Mouse (Mus musculus) limb, embryonic 14.5 days (tissue): ENCODE data around the gene Sox5. TPM values are rescaled to one million over a fixed set of nuclear protein-coding genes. Genes with fewer than 3 reads are reported as not detected.

ENCODE experiments used
- ATAC-seq: fragments of 200-750 bp; cut with Nextera tagmentation; 2 replicates; pipeline ENCODE4 v1.8.0; 2017; ENCODE audit warnings: low read depth, moderate number of reproducible peaks, moderate TSS enrichment; ENCODE audit not compliant: low FRiP score
- DNase-seq: peaks from one replicate; pipeline ENCODE4 v3.0.0-alpha.2; 2015; ENCODE audit warnings: low spot score
- H3K27ac ChIP-seq: fragments of 300-500 bp; sonication (generic); replicated peaks from 2 replicates; pipeline ENCODE4 v1.5.1; 2014; ENCODE audit warnings: low read depth, mild to moderate bottlenecking, low read length, moderate library complexity, mixed read lengths
- H3K27me3 ChIP-seq: fragments of 300-500 bp; sonication (generic); 2 replicates; pipeline ENCODE4 v1.6.1; 2014; ENCODE audit warnings: low read length, mixed read lengths; ENCODE audit not compliant: control insufficient read depth, insufficient read depth
- H3K36me3 ChIP-seq: fragments of 300-500 bp; sonication (generic); 2 replicates; pipeline ENCODE4 v1.6.1; 2014; ENCODE audit warnings: mild to moderate bottlenecking, low read length, moderate library complexity, mixed read lengths; ENCODE audit not compliant: control insufficient read depth, insufficient read depth
- H3K4me1 ChIP-seq: fragments of 300-500 bp; sonication (generic); 2 replicates; pipeline ENCODE4 v1.6.1; 2014; ENCODE audit warnings: antibody characterized with exemption, low read length, mixed read lengths; ENCODE audit not compliant: control insufficient read depth, insufficient read depth
- H3K4me2 ChIP-seq: fragments of 300-500 bp; sonication (generic); replicated peaks from 2 replicates; pipeline ENCODE4 v1.6.1; 2014; ENCODE audit warnings: low read depth, mild to moderate bottlenecking, low read length, moderate library complexity; ENCODE audit not compliant: severe bottlenecking
- H3K4me3 ChIP-seq: fragments of 300-500 bp; sonication (generic); replicated peaks from 2 replicates; pipeline ENCODE4 v1.5.1; 2014; ENCODE audit warnings: low read length
- H3K9ac ChIP-seq: fragments of 300-500 bp; sonication (generic); 2 replicates; pipeline ENCODE4 v1.6.1; 2014; ENCODE audit warnings: mild to moderate bottlenecking, low read depth, low read length, moderate library complexity; ENCODE audit not compliant: severe bottlenecking
- H3K9me3 ChIP-seq: fragments of 300-500 bp; sonication (generic); 2 replicates; pipeline ENCODE4 v1.6.1; 2016; ENCODE audit warnings: low read length; ENCODE audit not compliant: control insufficient read depth
- POLR2A ChIP-seq: fragments of 200-500 bp; IDR thresholded peaks from 2 replicates; pipeline ENCODE4 v1.8.0; 2012; ENCODE audit warnings: inconsistent platforms, mild to moderate bottlenecking, moderate library complexity, borderline replicate concordance; ENCODE audit not compliant: insufficient read depth, insufficient read length; ENCODE audit errors: extremely low read depth
- WGBS: fragments of 180-500 bp; shearing (Covaris S2); extraction: QIAGEN DNeasy Blood & Tissue Kit; methylation state at CpG from one replicate; pipeline ENCODE4 v1.1.7; 2014; 5-methylcytosine and 5-hydroxymethylcytosine counted together
- polyA plus RNA-seq, 2 experiments: library from polyadenylated mRNA; depleted of rRNA in 1 of 2; stranded (reverse) in 1 of 2; unstranded in 1 of 2; fragments of >200 nt; fragmentation: Nextera tagmentation in 1 of 2; extraction: Ambion mirVana in 1 of 2; gene quantifications; 2 replicates each; pipeline versions ENCODE4 v1.2.1 to v1.2.3; 2012 to 2014

Sox5 gene
- polyA plus RNA-seq, 2 experiments = 20.6 to 32.8 TPM

- WGBS = 81% methylated on average over 2 of the region's 2 CpGs
- no peak for TF ChIP-seq POLR2A
- Histone ChIP-seq H3K9ac (no peak overlapping the region), H3K36me3 (no peaks in the 10 kb centered on the region), H3K4me2 (no peak overlapping the region), H3K4me1 (no peaks in the 10 kb centered on the region), H3K27ac (no peak overlapping the region), H3K9me3 (no peaks in the 10 kb centered on the region), H3K4me3 (no peak overlapping the region), H3K27me3 (no peaks in the 10 kb centered on the region)
- DNase-seq (no peak), ATAC-seq (no peak)
Measured at GRCm38 (mm10) chr6:144271326-144271725, 510.5 kb downstream of the Sox5 start.

- no peak for TF ChIP-seq POLR2A
- no peaks in the 10 kb centered on the region for H3K4me1 ChIP-seq
- no peak overlapping the region for H3K27ac ChIP-seq
- no peak overlapping the region for H3K4me2 ChIP-seq
- H3K9ac ChIP-seq = no peak overlapping the region
- no peaks in the 10 kb centered on the region for H3K36me3 ChIP-seq
- WGBS = 81% methylated on average over 3 of the region's 3 CpGs
- DNase-seq = no peak
- no peaks in the 10 kb centered on the region for H3K27me3 ChIP-seq
- H3K4me3 ChIP-seq = no peak overlapping the region
- H3K9me3 ChIP-seq = no peaks in the 10 kb centered on the region
- no peak for ATAC-seq
Measured at GRCm38 (mm10) chr6:144270306-144270705, 511.5 kb downstream of the Sox5 start.

GRCm38 (mm10) chr6:144269666-144270065, 512.1 kb downstream of the Sox5 start:
- no peak overlapping the region for H3K9ac ChIP-seq
- H3K4me2 ChIP-seq = no peak overlapping the region
- no peaks in the 10 kb centered on the region for H3K36me3 ChIP-seq
- 48% methylated on average over 4 of the region's 4 CpGs for WGBS
- H3K27me3 ChIP-seq = no peaks in the 10 kb centered on the region
- H3K27ac ChIP-seq = no peak overlapping the region
- DNase-seq (no peak), ATAC-seq (no peak)
- H3K9me3 ChIP-seq = no peaks in the 10 kb centered on the region
- H3K4me1 ChIP-seq = peaks cover 2% of the 10 kb centered on the region; the same call in 1 of the 2 replicates
- H3K4me3 ChIP-seq = no peak overlapping the region
- no peak for TF ChIP-seq POLR2A

GRCm38 (mm10) chr6:144265752-144266151, 516.0 kb downstream of the Sox5 start:
- no peak for TF ChIP-seq POLR2A
- no peak overlapping the region for H3K4me3 ChIP-seq
- no peaks in the 10 kb centered on the region for H3K9me3 ChIP-seq
- peaks cover 10% of the 10 kb centered on the region for H3K4me1 ChIP-seq
- no peak overlapping the region for H3K9ac ChIP-seq
- DNase-seq (no peak), ATAC-seq (no peak)
- no peak overlapping the region for H3K4me2 ChIP-seq
- no peaks in the 10 kb centered on the region for H3K36me3 ChIP-seq
- no peaks in the 10 kb centered on the region for H3K27me3 ChIP-seq
- 82% methylated on average over 5 of the region's 5 CpGs for WGBS
- H3K27ac ChIP-seq = no peak overlapping the region

GRCm38 (mm10) chr6:144265004-144265403, 516.8 kb downstream of the Sox5 start:
- Histone ChIP-seq H3K9ac (no peak overlapping the region), H3K4me2 (no peak overlapping the region), H3K4me1 (peaks cover 10% of the 10 kb centered on the region), H3K27me3 (no peaks in the 10 kb centered on the region), H3K27ac (no peak overlapping the region), H3K4me3 (no peak overlapping the region), H3K36me3 (no peaks in the 10 kb centered on the region), H3K9me3 (no peaks in the 10 kb centered on the region)
- 36% methylated on average over 7 of the region's 7 CpGs for WGBS
- no peak for DNase-seq
- no peak for ATAC-seq
- TF ChIP-seq POLR2A = no peak
